Mouse (Mus musculus) limb, embryonic 11.5 days (tissue): Measurements from ENCODE around the gene Bricd5. TPM values are rescaled to one million over a fixed set of nuclear protein-coding genes. Genes with fewer than 3 reads are reported as not detected.
A peak's percentile ranks its signal among the peaks of the same experiment; 100 is the strongest.
"Not testable (repeated sequence)": the region's sequence is repeated elsewhere in the genome, so short reads cannot be mapped to it uniquely, and the experiment has no call there.

ENCODE experiments used
- ATAC-seq: fragments of 200-750 bp; cut with Nextera tagmentation; 2 replicates; pipeline ENCODE4 v1.8.0; 2017; ENCODE audit warnings: low read depth; ENCODE audit not compliant: insufficient number of reproducible peaks, low FRiP score, low TSS enrichment
- DNase-seq: peaks from one replicate; pipeline ENCODE4 v3.0.0-alpha.2; 2015; ENCODE audit warnings: low spot score
- H3K27ac ChIP-seq: fragments of 300-500 bp; sonication (generic); replicated peaks from 2 replicates; pipeline ENCODE4 v1.5.1; 2014; ENCODE audit warnings: low read depth, mild to moderate bottlenecking, low read length
- H3K27me3 ChIP-seq: fragments of 300-500 bp; sonication (generic); 2 replicates; pipeline ENCODE4 v1.6.1; 2014; ENCODE audit warnings: mild to moderate bottlenecking, low read length, mixed read lengths; ENCODE audit not compliant: control insufficient read depth, insufficient read depth
- H3K36me3 ChIP-seq: fragments of 300-500 bp; sonication (generic); 2 replicates; pipeline ENCODE4 v1.6.1; 2014; ENCODE audit warnings: mild to moderate bottlenecking, low read length, moderate library complexity, mixed read lengths; ENCODE audit not compliant: control insufficient read depth, insufficient read depth
- H3K4me1 ChIP-seq: fragments of 300-500 bp; sonication (generic); 2 replicates; pipeline ENCODE4 v1.6.1; 2014; ENCODE audit warnings: low read length, mixed read lengths; ENCODE audit not compliant: control insufficient read depth, insufficient read depth
- H3K4me2 ChIP-seq: fragments of 300-500 bp; sonication (generic); 2 replicates; pipeline ENCODE4 v1.6.1; 2014; ENCODE audit warnings: low read depth, mild to moderate bottlenecking, moderate library complexity; ENCODE audit not compliant: severe bottlenecking
- H3K4me3 ChIP-seq: fragments of 300-500 bp; sonication (generic); 2 replicates; pipeline ENCODE4 v1.5.1; 2014; ENCODE audit warnings: low read depth, low read length
- H3K9ac ChIP-seq: fragments of 300-500 bp; sonication (generic); 2 replicates; pipeline ENCODE4 v1.6.1; 2014; ENCODE audit warnings: mild to moderate bottlenecking, low read length
- H3K9me3 ChIP-seq: fragments of 300-500 bp; sonication (generic); 2 replicates; pipeline ENCODE4 v1.6.1; 2016; ENCODE audit warnings: low read length; ENCODE audit not compliant: control insufficient read depth
- WGBS: fragments of 180-500 bp; shearing (Covaris S2); extraction: QIAGEN DNeasy Blood & Tissue Kit; methylation state at CpG from one replicate; pipeline ENCODE4 v1.1.7; 2014; 5-methylcytosine and 5-hydroxymethylcytosine counted together
- polyA plus RNA-seq: library from polyadenylated mRNA; unstranded; fragments of >200 nt; fragmentation: Nextera tagmentation; extraction: Ambion mirVana; gene quantifications from 2 replicates; pipeline ENCODE4 v1.2.1, GENCODE M21; 2014

Bricd5 gene
- 0.21 and 0.51 TPM in 2 replicates for polyA plus RNA-seq

DNA sequence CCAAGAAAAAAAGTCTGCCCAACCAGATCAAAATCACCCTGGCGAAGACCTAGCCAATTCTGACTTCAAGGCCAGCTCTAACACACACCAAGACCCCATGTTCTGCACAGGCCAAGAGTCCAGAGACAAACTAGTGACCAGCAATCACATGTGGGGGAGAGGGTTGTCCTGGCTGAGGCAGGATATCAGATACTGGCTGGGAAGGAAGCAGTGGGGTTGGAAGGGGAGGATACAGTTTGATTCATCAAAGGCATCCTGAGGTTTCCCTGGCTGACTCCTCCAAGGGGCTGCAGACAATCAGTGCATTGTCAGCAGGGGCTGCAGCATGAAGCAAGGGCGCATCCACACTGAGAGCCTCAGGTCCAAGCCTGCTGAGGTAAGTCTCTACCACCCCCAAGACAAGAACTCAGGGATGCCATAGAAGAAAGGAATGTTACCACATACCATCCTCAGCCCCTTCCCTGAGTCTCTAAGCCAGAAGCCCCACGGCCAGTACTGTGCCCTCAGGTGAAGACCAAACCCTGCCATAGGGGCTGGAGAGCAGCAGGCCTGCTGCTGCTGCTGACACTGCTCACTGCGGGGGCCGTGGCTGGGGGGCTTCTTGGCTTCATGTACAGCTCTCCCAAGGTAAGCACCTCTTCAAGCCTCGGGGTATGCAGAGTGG is at the start of gene Bricd5:
Bricd5 (plus strand) TSS at position 273 of the 664 bp plus-strand sequence.
- WGBS = 88% methylated on average over 6 of the region's 6 CpGs
- H3K4me2 ChIP-seq = no peak within 1 kb of the TSS
- H3K4me3 ChIP-seq = no peak within 1 kb of the TSS
- H3K4me1 ChIP-seq = peaks cover 17% of the 10 kb centered on the region
- H3K9me3 ChIP-seq = no peaks in the 10 kb centered on the region
- ATAC-seq (no peak), DNase-seq (no peak)
- H3K27ac ChIP-seq = peak within 1 kb of the TSS; percentile 26; the same call in 1 of the 2 replicates
- no peak within 1 kb of the TSS for H3K9ac ChIP-seq
- H3K27me3 ChIP-seq = no peaks in the 10 kb centered on the region
- H3K36me3 ChIP-seq = peaks cover 21% of the 10 kb centered on the region

DNA sequence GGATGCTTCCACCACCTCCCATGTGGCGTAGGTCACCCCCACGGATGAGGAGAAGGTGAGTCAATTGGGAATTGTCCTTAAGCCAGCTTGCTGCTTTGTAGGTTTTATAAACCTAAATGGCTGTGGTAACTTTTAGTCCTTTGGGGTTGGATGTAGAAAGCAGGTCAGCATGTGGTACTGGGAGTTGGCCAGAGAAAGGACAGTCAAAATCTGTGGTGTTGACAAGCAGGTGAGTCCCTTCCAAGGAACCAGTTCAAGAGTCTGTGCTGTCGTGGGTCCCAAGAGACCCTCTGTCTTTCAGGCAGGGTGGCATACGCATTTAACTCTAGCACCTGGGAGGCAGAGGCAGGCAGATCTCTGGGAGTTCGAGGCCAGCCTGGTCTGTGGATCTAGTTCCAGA is 49.2 kb upstream of the Bricd5 start:
- no peak overlapping the region for H3K9ac ChIP-seq
- ATAC-seq (no peak), DNase-seq (no peak)
- H3K4me3 ChIP-seq = no peak overlapping the region
- peaks cover 43% of the 10 kb centered on the region for H3K36me3 ChIP-seq
- WGBS = 94% methylated on average over 5 of the region's 5 CpGs
- H3K4me2 ChIP-seq = no peak overlapping the region; the same call in 1 of the 2 replicates
- H3K27ac ChIP-seq = no peak overlapping the region
- no peaks in the 10 kb centered on the region for H3K4me1 ChIP-seq
- no peaks in the 10 kb centered on the region for H3K9me3 ChIP-seq
- H3K27me3 ChIP-seq = no peaks in the 10 kb centered on the region

DNA sequence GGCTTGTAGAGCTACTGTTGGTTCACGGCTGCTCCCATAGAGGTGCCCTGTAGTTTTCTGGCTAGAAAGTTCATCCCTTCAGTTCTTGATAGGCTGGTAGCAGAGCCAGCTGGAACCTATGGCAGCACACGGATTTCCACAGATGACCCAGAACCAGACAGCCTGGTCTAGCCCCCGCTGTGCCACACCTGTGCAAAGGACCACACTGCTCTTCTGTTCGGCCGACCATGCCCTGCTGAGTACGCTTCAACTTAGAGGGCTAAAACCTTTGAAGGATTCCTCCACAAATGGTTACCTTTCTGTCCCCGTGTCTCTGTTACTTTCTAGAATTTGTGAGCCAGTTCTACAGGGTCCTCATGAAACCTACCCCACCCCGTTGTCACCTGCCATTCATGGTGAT is 48.4 kb upstream of the Bricd5 start:
- H3K9me3 ChIP-seq, ATAC-seq, H3K9ac ChIP-seq, H3K4me1 ChIP-seq, H3K4me2 ChIP-seq, H3K27ac ChIP-seq, H3K27me3 ChIP-seq, H3K4me3 ChIP-seq, DNase-seq: not testable (repeated sequence)
- peaks cover 35% of the 10 kb centered on the region for H3K36me3 ChIP-seq
- WGBS = 93% methylated on average over 5 of the region's 8 CpGs

DNA sequence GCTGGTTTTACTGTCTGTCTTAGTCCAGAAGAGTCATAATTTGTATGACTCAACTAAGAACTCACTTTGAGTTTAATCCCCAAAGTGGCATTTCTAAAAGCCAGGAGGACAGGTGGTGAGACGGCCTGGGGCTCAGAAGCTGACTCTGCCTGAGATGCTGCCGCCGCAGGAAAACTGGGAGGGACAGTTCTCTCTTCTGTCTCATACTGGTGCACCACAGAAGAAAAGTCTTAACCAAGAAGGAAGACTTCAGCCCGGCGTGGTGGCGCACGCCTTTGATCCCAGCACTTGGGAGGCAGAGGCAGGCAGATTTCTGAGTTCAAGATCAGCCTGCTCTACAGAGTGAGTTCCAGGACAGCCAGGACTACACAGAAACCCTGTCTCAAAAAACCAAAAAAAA is 47.8 kb upstream of the Bricd5 start:
- Histone ChIP-seq H3K4me3 (no peak overlapping the region), H3K9me3 (no peaks in the 10 kb centered on the region), H3K36me3 (peaks cover 30% of the 10 kb centered on the region), H3K27ac (no peak overlapping the region), H3K9ac (no peak overlapping the region), H3K4me2 (no peak overlapping the region), H3K4me1 (peaks cover 4% of the 10 kb centered on the region; the same call in 1 of the 2 replicates), H3K27me3 (no peaks in the 10 kb centered on the region)
- ATAC-seq (no peak; the same call in 1 of the 2 replicates), DNase-seq (no peak)
- 92% methylated on average over 7 of the region's 7 CpGs for WGBS

DNA sequence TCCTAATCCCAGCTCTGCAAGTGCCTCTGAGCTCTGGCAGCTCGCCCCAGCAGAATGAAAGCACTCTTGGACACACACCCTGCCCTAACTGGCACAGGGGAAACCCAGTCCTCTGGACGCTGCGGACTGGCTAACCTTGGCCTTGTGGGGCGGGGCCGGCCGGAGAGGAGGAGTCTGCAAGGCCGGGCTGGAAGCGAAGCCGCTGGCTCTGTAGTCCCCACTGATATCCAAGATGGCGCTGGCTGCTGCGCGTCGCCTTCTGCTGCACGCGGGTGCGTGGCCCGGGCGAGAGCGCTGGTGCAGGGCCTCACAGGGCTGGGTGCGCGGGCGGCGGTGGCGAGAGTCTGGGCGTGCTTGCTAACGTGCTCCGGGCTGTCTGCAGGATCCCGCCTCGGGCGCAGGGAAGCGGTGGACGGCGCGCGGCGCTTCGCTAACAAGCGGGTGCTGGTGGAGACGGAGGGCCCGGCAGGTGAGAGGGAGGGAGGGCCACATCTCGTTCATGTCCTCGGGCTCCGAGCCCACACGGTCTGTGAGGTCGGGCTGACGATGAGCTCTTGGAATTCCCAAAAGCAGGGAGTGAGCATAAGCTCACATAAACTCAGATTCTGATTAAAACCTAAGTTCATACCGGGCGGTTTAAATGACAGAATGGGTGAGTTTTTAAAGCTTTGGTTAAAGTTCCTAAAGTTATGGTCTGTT is 47.1 kb upstream of the Bricd5 start, which contains the start of gene Eci1:
Eci1 (plus strand) TSS at position 171 of the 699 bp plus-strand sequence.
- H3K36me3 ChIP-seq = peaks cover 25% of the 10 kb centered on the region
- no peaks in the 10 kb centered on the region for H3K27me3 ChIP-seq
- peaks cover 4% of the 10 kb centered on the region; the same call in 1 of the 2 replicates for H3K4me1 ChIP-seq
- peak within 1 kb of the TSS; percentile 54 for H3K4me2 ChIP-seq
- DNase-seq (peak; percentile 94), ATAC-seq (peak; percentile 98)
- under 1% methylated on average over 48 of the region's 48 CpGs for WGBS
- peak within 1 kb of the TSS; percentile 83 for H3K27ac ChIP-seq
- H3K4me3 ChIP-seq = peak within 1 kb of the TSS; percentile 63
- H3K9me3 ChIP-seq = no peaks in the 10 kb centered on the region
- peak within 1 kb of the TSS; percentile 85 for H3K9ac ChIP-seq

DNA sequence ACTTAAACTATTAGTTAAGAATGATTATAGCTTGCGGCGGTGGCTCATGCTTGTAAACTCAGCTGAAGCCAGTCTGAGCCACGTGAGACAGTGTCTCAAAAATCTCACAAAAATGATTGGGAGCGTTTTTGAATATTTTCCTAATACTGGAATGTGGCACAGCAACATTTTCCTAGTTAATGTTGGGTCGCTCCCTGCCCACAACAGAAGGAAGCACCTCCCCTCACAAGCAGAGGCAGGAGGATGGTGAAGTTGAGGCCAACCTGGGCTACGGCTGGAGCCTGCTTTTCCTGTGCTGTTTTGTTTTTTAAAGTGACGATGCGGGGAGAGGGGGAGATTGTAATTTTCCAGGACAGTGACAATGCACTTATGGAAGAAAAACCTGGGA is 46.5 kb upstream of the Bricd5 start:
- 6% methylated on average over 8 of the region's 8 CpGs for WGBS
- H3K36me3 ChIP-seq = peaks cover 21% of the 10 kb centered on the region
- H3K27me3 ChIP-seq = no peaks in the 10 kb centered on the region
- ATAC-seq (no peak), DNase-seq (peak; percentile 39)
- 0 out of 2 replicates have a peak overlapping the region, but pooled peaks have one; percentile 83 for H3K27ac ChIP-seq
- H3K4me3 ChIP-seq = peak overlapping the region; percentile 63
- peak overlapping the region; percentile 85 for H3K9ac ChIP-seq
- H3K4me2 ChIP-seq = peak overlapping the region; percentile 54
- H3K9me3 ChIP-seq = no peaks in the 10 kb centered on the region
- peaks cover 4% of the 10 kb centered on the region; the same call in 1 of the 2 replicates for H3K4me1 ChIP-seq

DNA sequence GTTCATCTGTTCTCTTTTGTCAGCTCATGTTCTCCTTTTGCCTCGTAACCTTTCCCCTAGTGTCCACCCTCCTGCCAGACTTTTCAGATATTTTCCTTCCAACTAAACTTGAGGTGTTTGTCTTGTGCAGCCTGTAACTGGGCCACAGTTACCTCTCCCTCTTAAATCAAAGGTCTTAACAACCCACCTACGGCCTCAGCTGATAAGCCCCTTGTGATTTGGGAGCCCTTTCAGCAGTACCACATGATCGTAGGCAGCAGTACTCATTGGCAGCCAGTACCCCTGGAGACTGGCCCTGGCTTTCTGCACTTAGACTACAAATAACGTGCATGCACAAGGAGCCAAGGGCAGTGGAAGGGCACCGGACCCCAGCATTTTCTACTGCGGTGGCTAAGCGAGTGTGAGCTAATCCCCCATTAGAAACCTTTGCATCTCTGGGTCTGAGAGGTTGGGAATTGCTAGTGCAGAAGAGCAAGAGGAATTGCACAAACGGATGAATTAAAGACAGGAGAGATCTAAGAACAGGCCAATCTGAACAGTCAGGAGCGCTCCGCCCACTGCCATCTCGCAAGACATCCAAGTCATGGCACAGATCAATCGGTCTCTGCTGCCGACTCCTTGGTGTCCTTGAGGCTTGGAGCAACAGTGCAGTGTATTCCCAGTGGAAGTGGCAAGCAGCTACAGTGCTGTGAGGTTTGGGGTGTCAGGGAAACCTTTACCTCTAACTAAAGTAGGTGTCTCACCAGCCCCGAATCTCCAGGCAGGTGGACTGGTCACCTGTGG is 44.3 kb upstream of the Bricd5 start:
- Histone ChIP-seq H3K27me3 (no peaks in the 10 kb centered on the region), H3K4me1 (peaks cover 4% of the 10 kb centered on the region; the same call in 1 of the 2 replicates), H3K9me3 (no peaks in the 10 kb centered on the region), H3K27ac (no peak overlapping the region), H3K4me3 (no peak overlapping the region), H3K36me3 (peaks cover 9% of the 10 kb centered on the region; the same call in 1 of the 2 replicates), H3K4me2 (no peak overlapping the region), H3K9ac (no peak overlapping the region)
- DNase-seq = no peak
- WGBS = 85% methylated on average over 14 of the region's 14 CpGs
- ATAC-seq = no peak

DNA sequence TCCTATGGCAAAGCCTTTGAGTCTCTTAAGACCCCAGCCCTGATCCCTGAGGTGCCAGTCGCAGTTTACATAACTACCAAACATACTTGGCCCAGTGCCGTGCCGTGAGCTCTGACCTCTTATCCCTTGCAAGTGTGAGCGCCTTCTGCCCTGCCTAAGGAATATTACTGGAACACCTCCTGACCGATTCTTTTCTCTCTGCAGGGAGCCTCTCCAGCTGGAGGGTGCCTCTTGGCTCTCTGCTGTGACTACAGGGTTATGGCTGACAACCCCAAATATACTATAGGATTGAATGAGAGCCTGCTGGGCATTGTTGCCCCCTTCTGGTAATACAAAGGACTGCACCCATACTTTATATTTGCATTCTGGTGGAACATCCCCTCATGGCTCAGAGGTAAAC is 36.7 kb upstream of the Bricd5 start:
- peak; percentile 48 for DNase-seq
- H3K36me3 ChIP-seq = peaks cover 8% of the 10 kb centered on the region

More for the DNA sequence above, 36.7 kb upstream of the Bricd5 start:
- no peak overlapping the region for H3K27ac ChIP-seq
- ATAC-seq = no peak
- no peaks in the 10 kb centered on the region for H3K9me3 ChIP-seq
- no peak overlapping the region for H3K4me3 ChIP-seq
- no peaks in the 10 kb centered on the region for H3K27me3 ChIP-seq
- no peak overlapping the region for H3K4me2 ChIP-seq
- whole genome bisulfite sequencing = 77% methylated on average over 5 of the region's 5 CpGs
- no peaks in the 10 kb centered on the region for H3K4me1 ChIP-seq
- H3K9ac ChIP-seq = no peak overlapping the region
